Mouse (Mus musculus) embryo, embryonic 11 days (tissue): ENCODE measurements around the gene Rab3il1.
A peak's percentile ranks its signal among the peaks of the same experiment; 100 is the strongest.

Experiments used
- DNase-seq: peaks from one replicate; pipeline ENCODE4 v3.0.0-alpha.2; 2015

Gene Rab3il1

GRCm38 (mm10) chr19:9984111-9985055, 17.1 kb upstream of the Rab3il1 start:
- DNase-seq = no peak

- no peak for DNase-seq
These were observed 16.1 kb upstream of the Rab3il1 start for GRCm38 (mm10) chr19:9985190-9985899.

GRCm38 (mm10) chr19:9985900-9986421, 15.5 kb upstream of the Rab3il1 start:
- DNase-seq = no peak

GRCm38 (mm10) chr19:9987192-9987591, 14.3 kb upstream of the Rab3il1 start:
- peak; percentile 39 for DNase-seq

- no peak for DNase-seq
These were observed 13.9 kb upstream of the Rab3il1 start for GRCm38 (mm10) chr19:9987593-9987992.

GRCm38 (mm10) chr19:9989171-9989883, 12.1 kb upstream of the Rab3il1 start:
- DNase-seq = peak; percentile 38

GRCm38 (mm10) chr19:9989884-9990256, 11.6 kb upstream of the Rab3il1 start:
- no peak for DNase-seq

- DNase-seq = peak; percentile 85
These were observed 10.2 kb upstream of the Rab3il1 start for GRCm38 (mm10) chr19:9991304-9991703.

GRCm38 (mm10) chr19:9992011-9992958, 9.2 kb upstream of the Rab3il1 start:
- DNase-seq = no peak

- DNase-seq = peak; percentile 91
These were observed 8.3 kb upstream of the Rab3il1 start for GRCm38 (mm10) chr19:9993036-9993656.

- no peak for DNase-seq
These were observed 4.0 kb upstream of the Rab3il1 start for GRCm38 (mm10) chr19:9997204-9998062.

- no peak for DNase-seq
These were observed 3.4 kb upstream of the Rab3il1 start for GRCm38 (mm10) chr19:9998063-9998416.

- DNase-seq = no peak
These were observed 2.6 kb upstream of the Rab3il1 start for GRCm38 (mm10) chr19:9998736-9999486.

- peak; percentile 66 for DNase-seq
These were observed 1.1 kb upstream of the Rab3il1 start for GRCm38 (mm10) chr19:10000330-10000729.

GRCm38 (mm10) chr19:10003696-10004095, 2.2 kb downstream of the Rab3il1 start:
- DNase-seq = no peak

GRCm38 (mm10) chr19:10011408-10011807, 9.9 kb downstream of the Rab3il1 start:
- DNase-seq = no peak

GRCm38 (mm10) chr19:10012827-10013278, 11.4 kb downstream of the Rab3il1 start:
- peak; percentile 79 for DNase-seq

- peak; percentile 63 for DNase-seq
These were observed 11.9 kb downstream of the Rab3il1 start for GRCm38 (mm10) chr19:10013348-10013747.

- DNase-seq = peak; percentile 89
These were observed 12.4 kb downstream of the Rab3il1 start for GRCm38 (mm10) chr19:10013913-10014312.

- no peak for DNase-seq
These were observed 13.4 kb downstream of the Rab3il1 start for GRCm38 (mm10) chr19:10014824-10015223.
